Mouse (Mus musculus) kidney, embryonic 14.5 days (tissue): ENCODE results near the gene Ccer2. TPM values are rescaled to one million over a fixed set of nuclear protein-coding genes. Genes with fewer than 3 reads are reported as not detected.

Source experiments
- ATAC-seq: fragments of 200-750 bp; cut with Nextera tagmentation; 2 replicates; pipeline ENCODE4 v1.8.0; 2017; ENCODE audit warnings: moderate number of reproducible peaks, mild to moderate bottlenecking, moderate TSS enrichment, moderate library complexity; ENCODE audit not compliant: low FRiP score, low TSS enrichment
- H3K27ac ChIP-seq: fragments of 300-500 bp; sonication (generic); 2 replicates; pipeline ENCODE4 v1.5.1; 2014; ENCODE audit warnings: low read depth, mild to moderate bottlenecking, low read length, moderate library complexity, mixed read lengths
- H3K27me3 ChIP-seq: fragments of 300-500 bp; sonication (generic); 2 replicates; pipeline ENCODE4 v1.6.1; 2014; ENCODE audit warnings: mild to moderate bottlenecking, low read length; ENCODE audit not compliant: control insufficient read depth, insufficient read depth
- H3K36me3 ChIP-seq: fragments of 300-500 bp; sonication (generic); 2 replicates; pipeline ENCODE4 v1.6.1; 2014; ENCODE audit warnings: low read length, mixed read lengths; ENCODE audit not compliant: control insufficient read depth, insufficient read depth
- H3K4me1 ChIP-seq: fragments of 300-500 bp; sonication (generic); 2 replicates; pipeline ENCODE4 v1.6.1; 2014; ENCODE audit warnings: low read length, mixed read lengths; ENCODE audit not compliant: control insufficient read depth, insufficient read depth
- H3K4me2 ChIP-seq: fragments of 300-500 bp; sonication (generic); replicated peaks from 2 replicates; pipeline ENCODE4 v1.6.1; 2014; ENCODE audit warnings: low read depth, mild to moderate bottlenecking, low read length
- H3K4me3 ChIP-seq: fragments of 300-500 bp; sonication (generic); 2 replicates; pipeline ENCODE4 v1.5.1; 2014; ENCODE audit warnings: mild to moderate bottlenecking, low read length
- H3K9ac ChIP-seq: fragments of 300-500 bp; sonication (generic); 2 replicates; pipeline ENCODE4 v1.6.1; 2014; ENCODE audit warnings: low read depth, mild to moderate bottlenecking, low read length, moderate library complexity
- H3K9me3 ChIP-seq: fragments of 300-500 bp; sonication (generic); 2 replicates; pipeline ENCODE4 v1.6.1; 2016; ENCODE audit warnings: low read length; ENCODE audit not compliant: control insufficient read depth
- WGBS: fragments of 180-500 bp; shearing (Covaris S2); extraction: QIAGEN DNeasy Blood & Tissue Kit; methylation state at CpG from one replicate; pipeline ENCODE4 v1.1.7; 2014; 5-methylcytosine and 5-hydroxymethylcytosine counted together
- polyA plus RNA-seq: library from polyadenylated mRNA; unstranded; fragments of >200 nt; fragmentation: Nextera tagmentation; extraction: Ambion mirVana; gene quantifications from 2 replicates; pipeline ENCODE4 v1.2.1, GENCODE M21; 2014

Gene Ccer2
- polyA plus RNA-seq, 1 experiment from 2014 or later, result not detected

DNA sequence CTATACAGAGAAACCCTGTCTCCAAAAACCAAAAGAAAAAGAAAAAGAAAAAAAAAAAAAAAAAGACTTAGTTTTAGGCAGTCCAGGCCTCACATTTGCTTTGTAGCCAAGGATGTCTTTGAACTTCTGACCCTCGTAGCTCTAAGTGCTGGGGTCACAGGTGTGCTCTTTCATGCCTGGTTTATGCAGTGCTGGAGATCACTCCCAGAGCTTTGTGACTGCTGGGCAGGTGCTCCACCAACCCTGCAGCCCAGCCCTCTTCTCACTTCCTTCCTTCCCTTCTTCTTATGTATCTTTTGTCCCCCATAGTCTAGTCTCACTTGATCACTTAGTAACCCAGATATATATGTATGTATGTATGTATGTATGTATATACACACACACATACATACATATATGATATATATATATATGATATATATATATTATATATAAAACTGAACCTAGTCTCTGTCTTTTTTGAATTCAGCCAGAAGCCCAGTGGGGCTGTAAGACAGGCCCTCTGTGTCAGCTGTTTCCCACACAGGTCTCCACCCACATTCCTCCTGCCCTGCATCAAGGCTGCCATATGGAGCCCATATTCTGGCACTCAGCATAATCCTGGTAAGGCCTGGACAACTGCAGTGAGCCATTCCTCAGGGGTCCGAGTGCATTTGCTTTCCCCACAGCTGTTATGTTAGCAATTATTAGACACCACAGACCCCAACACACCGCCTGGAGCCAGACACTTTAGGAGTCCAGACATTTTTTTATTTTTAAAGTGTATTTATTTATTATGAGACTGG is 35.0 kb upstream of the Ccer2 start:
- no peaks in the 10 kb centered on the region for H3K27me3 ChIP-seq
- H3K9me3 ChIP-seq, result 0 out of 2 replicates have a peak, but pooled peaks cover 2% of the 10 kb centered on the region
- H3K4me3 ChIP-seq, result no peak overlapping the region
- H3K27ac ChIP-seq, result no peak overlapping the region
- ATAC-seq, result no peak
- H3K9ac ChIP-seq, result no peak overlapping the region
- 79% methylated on average over 3 of the region's 3 CpGs for WGBS
- H3K4me2 ChIP-seq, result no peak overlapping the region
- no peaks in the 10 kb centered on the region for H3K36me3 ChIP-seq
- H3K4me1 ChIP-seq, result 0 out of 2 replicates have a peak, but pooled peaks cover 3% of the 10 kb centered on the region

DNA sequence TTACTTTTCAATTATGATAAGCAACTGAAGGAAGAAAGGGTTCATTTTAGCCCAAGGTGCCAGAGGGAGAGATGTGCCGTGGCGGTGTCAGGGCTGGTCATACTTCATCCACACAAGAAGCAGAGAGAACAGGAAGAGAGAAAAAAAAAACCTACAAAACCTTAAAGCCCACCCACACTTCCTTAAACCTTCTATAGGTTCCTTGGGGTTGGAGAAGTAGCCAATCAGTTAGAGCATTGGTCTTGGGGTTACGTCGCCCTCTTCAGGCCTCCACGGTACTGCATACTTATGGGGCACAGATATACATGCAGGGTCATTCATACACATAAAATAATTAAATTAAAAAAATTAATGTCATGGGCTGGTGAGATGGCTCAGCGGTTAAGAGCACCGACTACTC is 33.9 kb upstream of the Ccer2 start:
- Histone ChIP-seq H3K4me3 (no peak overlapping the region), H3K4me1 (no peaks in the 10 kb centered on the region), H3K9me3 (0 out of 2 replicates have a peak, but pooled peaks cover 2% of the 10 kb centered on the region), H3K27ac (no peak overlapping the region), H3K36me3 (no peaks in the 10 kb centered on the region), H3K4me2 (no peak overlapping the region), H3K9ac (no peak overlapping the region), H3K27me3 (no peaks in the 10 kb centered on the region)
- no peak for ATAC-seq
- WGBS, result 93% methylated on average over 7 of the region's 7 CpGs

DNA sequence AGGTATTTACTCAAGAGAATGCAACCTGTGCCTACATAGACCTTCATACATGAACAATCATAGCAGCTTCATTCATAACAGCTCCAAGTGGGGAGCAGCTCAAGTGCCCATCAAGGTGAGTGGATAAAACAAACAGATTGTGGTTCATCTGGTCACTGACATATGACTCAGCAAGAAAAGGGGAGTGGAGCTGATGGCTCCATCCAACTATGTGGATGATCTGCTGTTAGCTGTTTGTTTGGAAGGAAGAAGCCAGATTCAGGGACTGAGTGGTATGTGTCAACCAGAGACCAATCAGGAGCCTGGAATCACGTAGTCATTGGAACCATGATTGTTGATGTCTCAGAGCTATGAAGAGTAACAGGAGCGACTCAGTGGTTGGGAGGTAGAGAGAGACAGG is 31.4 kb upstream of the Ccer2 start:
- no peaks in the 10 kb centered on the region for H3K36me3 ChIP-seq
- 0 out of 2 replicates have a peak, but pooled peaks cover 2% of the 10 kb centered on the region for H3K9me3 ChIP-seq
- H3K4me3 ChIP-seq, result no peak overlapping the region
- H3K27ac ChIP-seq, result no peak overlapping the region
- no peak for ATAC-seq
- H3K27me3 ChIP-seq, result no peaks in the 10 kb centered on the region
- no peaks in the 10 kb centered on the region for H3K4me1 ChIP-seq
- WGBS, result 91% methylated on average over 2 of the region's 2 CpGs
- H3K9ac ChIP-seq, result no peak overlapping the region
- no peak overlapping the region for H3K4me2 ChIP-seq

DNA sequence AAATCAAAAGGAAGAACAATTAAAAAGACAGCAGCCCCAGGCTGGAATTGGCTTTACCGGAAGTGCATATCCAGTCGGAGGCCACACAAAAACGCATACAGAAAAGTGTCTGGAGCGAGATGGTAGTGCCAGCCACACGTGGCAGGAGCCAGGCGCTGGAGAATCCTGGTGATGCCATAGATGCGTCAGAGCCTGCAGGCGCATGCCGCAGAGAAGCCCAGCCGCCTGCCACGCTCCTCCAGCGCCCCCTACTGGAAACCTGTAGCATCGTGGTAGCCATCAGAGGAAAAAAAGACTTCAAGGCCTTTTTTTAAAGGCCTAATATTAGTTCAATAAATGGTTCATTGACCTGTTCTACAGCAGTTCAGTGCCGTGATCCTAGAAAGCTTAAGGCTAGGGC is 29.4 kb upstream of the Ccer2 start:
- H3K27ac ChIP-seq, result no peak overlapping the region
- no peak overlapping the region for H3K9ac ChIP-seq
- ATAC-seq, result no peak
- peaks cover 7% of the 10 kb centered on the region; the same call in 1 of the 2 replicates for H3K9me3 ChIP-seq
- 8% methylated on average over 14 of the region's 14 CpGs for WGBS
- H3K36me3 ChIP-seq, result no peaks in the 10 kb centered on the region
- no peaks in the 10 kb centered on the region for H3K4me1 ChIP-seq
- no peaks in the 10 kb centered on the region for H3K27me3 ChIP-seq
- H3K4me2 ChIP-seq, result peak overlapping the region; percentile 24; the same call in 1 of the 2 replicates
- no peak overlapping the region; the same call in 1 of the 2 replicates for H3K4me3 ChIP-seq

DNA sequence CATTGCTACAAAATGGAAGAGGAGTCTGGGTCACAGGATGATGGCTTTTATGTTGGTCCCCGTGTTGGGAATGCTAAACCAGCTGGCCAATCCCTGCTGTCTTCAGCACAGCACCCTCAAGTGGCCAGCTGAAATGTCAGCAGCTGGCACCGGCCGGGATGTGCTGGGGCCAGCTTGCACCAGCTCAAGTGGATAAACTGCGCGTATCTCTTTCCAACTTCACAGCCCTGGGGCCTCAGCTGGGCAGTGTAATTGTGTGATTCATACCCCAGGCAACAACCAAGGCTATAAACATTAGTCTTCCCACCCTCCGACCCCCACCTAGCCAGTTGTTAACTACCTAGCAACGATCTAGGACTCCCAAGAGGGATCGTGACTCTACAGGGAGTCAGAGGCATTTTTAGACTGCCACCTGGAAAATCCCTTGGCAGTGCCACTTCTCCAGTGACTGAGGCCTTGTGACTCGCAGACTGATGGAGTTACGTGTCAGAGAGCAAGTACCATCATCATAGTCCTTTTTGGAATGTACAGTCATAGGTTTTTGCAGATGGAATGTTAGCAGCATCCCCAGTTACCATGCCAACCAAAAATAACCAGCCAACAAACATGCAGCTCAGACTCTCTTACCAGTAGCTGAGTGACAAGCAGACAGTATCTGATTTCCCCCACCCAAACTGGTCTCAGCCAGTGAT is 28.2 kb upstream of the Ccer2 start:
- H3K4me3 ChIP-seq, result no peak overlapping the region
- H3K9me3 ChIP-seq, result peaks cover 7% of the 10 kb centered on the region; the same call in 1 of the 2 replicates
- ATAC-seq, result no peak
- H3K4me1 ChIP-seq, result peaks cover under 1% of the 10 kb centered on the region; the same call in 1 of the 2 replicates
- H3K4me2 ChIP-seq, result no peak overlapping the region
- H3K27me3 ChIP-seq, result no peaks in the 10 kb centered on the region
- H3K27ac ChIP-seq, result no peak overlapping the region
- 44% methylated on average over 10 of the region's 10 CpGs for WGBS
- H3K9ac ChIP-seq, result no peak overlapping the region
- no peaks in the 10 kb centered on the region for H3K36me3 ChIP-seq

DNA sequence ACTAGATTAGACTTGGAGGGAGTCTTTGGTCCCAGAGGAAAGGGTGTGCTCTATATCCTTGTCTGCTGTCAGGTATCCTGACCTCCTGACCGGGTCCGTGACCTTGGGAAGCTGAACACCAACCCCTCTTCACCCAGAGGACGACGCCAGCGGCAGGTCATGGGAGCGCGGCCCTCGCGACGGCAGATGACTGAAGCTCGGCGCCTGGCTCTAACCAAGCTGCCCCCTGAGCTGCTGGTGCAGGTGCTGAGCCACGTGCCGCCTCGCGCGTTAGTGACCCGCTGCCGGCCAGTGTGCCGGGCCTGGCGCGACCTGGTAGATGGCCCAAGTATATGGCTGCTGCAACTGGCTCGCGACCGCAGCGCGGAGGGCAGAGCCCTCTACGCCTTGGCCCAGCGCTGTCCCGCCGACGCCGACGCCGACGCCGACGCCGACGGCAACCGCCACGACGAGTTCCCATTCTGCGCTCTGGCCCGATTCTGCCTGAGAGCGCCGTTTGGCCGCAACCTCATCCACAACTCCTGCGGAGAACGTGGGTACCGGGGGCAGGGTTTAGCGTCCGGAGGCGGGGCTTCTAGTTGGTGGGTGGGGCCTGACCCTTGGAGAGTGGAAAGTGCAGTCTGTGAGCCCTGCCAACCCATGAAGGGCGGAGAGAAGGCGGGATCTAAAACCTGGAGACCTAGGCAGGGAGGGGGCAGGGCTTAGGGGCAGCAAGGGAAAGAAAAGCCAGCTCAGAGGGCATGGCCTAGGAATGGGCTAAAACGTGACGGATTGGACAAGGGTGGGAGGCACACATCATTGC is 23.4 kb upstream of the Ccer2 start:
- H3K4me2 ChIP-seq, result peak overlapping the region; percentile 77
- peaks cover 5% of the 10 kb centered on the region; the same call in 1 of the 2 replicates for H3K9me3 ChIP-seq
- WGBS, result 2% methylated on average over 58 of the region's 58 CpGs
- peak; percentile 89 for ATAC-seq
- H3K36me3 ChIP-seq, result peaks cover 13% of the 10 kb centered on the region
- peak overlapping the region; percentile 25; the same call in 1 of the 2 replicates for H3K9ac ChIP-seq
- H3K27me3 ChIP-seq, result no peaks in the 10 kb centered on the region
- H3K27ac ChIP-seq, result no peak overlapping the region
- H3K4me3 ChIP-seq, result peak overlapping the region; percentile 41
- H3K4me1 ChIP-seq, result peaks cover 4% of the 10 kb centered on the region; the same call in 1 of the 2 replicates

DNA sequence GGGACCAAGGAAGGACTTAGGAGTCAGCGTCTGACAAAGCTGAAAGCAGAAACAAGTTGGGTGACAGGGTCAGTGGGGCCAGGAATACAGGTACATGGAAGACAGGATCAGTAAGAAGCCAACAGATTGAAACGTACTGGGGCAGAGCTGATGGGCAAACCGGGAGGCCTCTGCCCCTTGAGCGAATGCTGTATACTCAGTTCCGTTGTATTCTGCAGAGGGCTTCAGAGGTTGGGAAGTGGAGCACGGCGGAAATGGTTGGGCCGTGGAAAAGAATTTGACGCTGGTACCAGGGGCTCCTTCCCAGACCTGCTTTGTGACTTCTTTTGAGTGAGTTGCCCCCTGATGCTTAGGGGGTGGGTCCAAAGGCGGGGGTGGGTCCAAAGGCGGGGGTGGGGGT is 22.8 kb upstream of the Ccer2 start:
- WGBS, result 11% methylated on average over 11 of the region's 11 CpGs
- Histone ChIP-seq H3K4me3 (peak overlapping the region; percentile 41), H3K4me2 (peak overlapping the region; percentile 77), H3K4me1 (peaks cover 4% of the 10 kb centered on the region; the same call in 1 of the 2 replicates), H3K27ac (no peak overlapping the region), H3K36me3 (peaks cover 16% of the 10 kb centered on the region), H3K27me3 (no peaks in the 10 kb centered on the region), H3K9me3 (peaks cover 5% of the 10 kb centered on the region; the same call in 1 of the 2 replicates), H3K9ac (no peak overlapping the region)
- peak; percentile 16; the same call in 1 of the 2 replicates for ATAC-seq

DNA sequence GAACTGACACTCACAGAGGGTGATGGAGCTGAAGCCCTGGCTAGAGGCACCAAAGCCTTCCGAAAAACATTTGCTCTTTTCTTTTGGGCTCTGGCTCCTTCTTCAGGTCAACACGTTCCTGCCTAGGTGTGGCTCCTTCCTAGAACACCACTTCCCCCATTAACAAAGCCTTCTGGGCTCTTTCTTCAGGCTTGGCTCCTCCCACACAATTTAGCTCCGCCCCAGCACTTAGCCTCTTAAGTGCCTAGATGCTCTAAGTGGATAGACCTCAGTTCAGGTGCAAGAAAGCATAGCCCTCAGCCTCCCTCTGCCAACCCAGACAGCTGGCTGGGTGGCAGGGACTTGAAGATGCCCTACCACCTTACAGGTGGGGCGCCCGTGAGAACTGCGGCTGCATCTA is 20.3 kb upstream of the Ccer2 start:
- peaks cover 36% of the 10 kb centered on the region for H3K36me3 ChIP-seq
- no peak overlapping the region for H3K27ac ChIP-seq
- H3K4me3 ChIP-seq, result no peak overlapping the region
- ATAC-seq, result no peak
- no peak overlapping the region for H3K4me2 ChIP-seq
- H3K9ac ChIP-seq, result no peak overlapping the region
- H3K9me3 ChIP-seq, result peaks cover 5% of the 10 kb centered on the region; the same call in 1 of the 2 replicates
- H3K4me1 ChIP-seq, result peaks cover 5% of the 10 kb centered on the region
- WGBS, result 82% methylated on average over 6 of the region's 6 CpGs
- H3K27me3 ChIP-seq, result no peaks in the 10 kb centered on the region
